Mouse (Mus musculus) midbrain, embryonic 13.5 days (tissue): Measurements from ENCODE around the gene Cdk16. TPM values are rescaled to one million over a fixed set of nuclear protein-coding genes. Genes with fewer than 3 reads are reported as not detected.

Experiments used
- ATAC-seq: fragments of 200-750 bp; cut with Nextera tagmentation; 2 replicates; pipeline ENCODE4 v1.8.0; 2017; ENCODE audit warnings: mild to moderate bottlenecking, moderate TSS enrichment, moderate library complexity
- H3K27ac ChIP-seq: fragments of 300-500 bp; sonication (generic); 2 replicates; pipeline ENCODE4 v1.5.1; 2015; ENCODE audit warnings: inconsistent platforms, mild to moderate bottlenecking, moderate library complexity
- H3K27me3 ChIP-seq: fragments of 300-500 bp; sonication (generic); 2 replicates; pipeline ENCODE4 v1.6.1; 2015; ENCODE audit warnings: mild to moderate bottlenecking, inconsistent platforms
- H3K36me3 ChIP-seq: fragments of 300-500 bp; sonication (generic); 2 replicates; pipeline ENCODE4 v1.6.1; 2015; ENCODE audit warnings: mild to moderate bottlenecking, inconsistent platforms
- H3K4me1 ChIP-seq: fragments of 300-500 bp; sonication (generic); replicated peaks from 2 replicates; pipeline ENCODE4 v1.6.1; 2015; ENCODE audit warnings: inconsistent platforms
- H3K4me2 ChIP-seq: fragments of 300-500 bp; sonication (generic); replicated peaks from 2 replicates; pipeline ENCODE4 v1.6.1; 2015; ENCODE audit warnings: moderate library complexity, mild to moderate bottlenecking, inconsistent platforms
- H3K4me3 ChIP-seq: fragments of 300-500 bp; sonication (generic); replicated peaks from 2 replicates; pipeline ENCODE4 v1.5.1; 2015; ENCODE audit warnings: mild to moderate bottlenecking, inconsistent platforms
- H3K9ac ChIP-seq: fragments of 300-500 bp; sonication (generic); replicated peaks from 2 replicates; pipeline ENCODE4 v1.6.1; 2015; ENCODE audit warnings: mild to moderate bottlenecking, inconsistent platforms
- H3K9me3 ChIP-seq: fragments of 300-500 bp; sonication (generic); 2 replicates; pipeline ENCODE4 v1.6.1; 2016; ENCODE audit warnings: mild to moderate bottlenecking, inconsistent platforms
- WGBS: fragments of 180-500 bp; shearing (Covaris S2); methylation state at CpG from one replicate; pipeline ENCODE4 v1.1.7; 2015; 5-methylcytosine and 5-hydroxymethylcytosine counted together
- polyA plus RNA-seq: library from polyadenylated mRNA; unstranded; fragments of >200 nt; fragmentation: Nextera tagmentation; extraction: Ambion mirVana; gene quantifications from 2 replicates; pipeline ENCODE4 v1.2.1, GENCODE M21; 2015

Gene Cdk16
- 112 and 128 TPM in 2 replicates for polyA plus RNA-seq

DNA sequence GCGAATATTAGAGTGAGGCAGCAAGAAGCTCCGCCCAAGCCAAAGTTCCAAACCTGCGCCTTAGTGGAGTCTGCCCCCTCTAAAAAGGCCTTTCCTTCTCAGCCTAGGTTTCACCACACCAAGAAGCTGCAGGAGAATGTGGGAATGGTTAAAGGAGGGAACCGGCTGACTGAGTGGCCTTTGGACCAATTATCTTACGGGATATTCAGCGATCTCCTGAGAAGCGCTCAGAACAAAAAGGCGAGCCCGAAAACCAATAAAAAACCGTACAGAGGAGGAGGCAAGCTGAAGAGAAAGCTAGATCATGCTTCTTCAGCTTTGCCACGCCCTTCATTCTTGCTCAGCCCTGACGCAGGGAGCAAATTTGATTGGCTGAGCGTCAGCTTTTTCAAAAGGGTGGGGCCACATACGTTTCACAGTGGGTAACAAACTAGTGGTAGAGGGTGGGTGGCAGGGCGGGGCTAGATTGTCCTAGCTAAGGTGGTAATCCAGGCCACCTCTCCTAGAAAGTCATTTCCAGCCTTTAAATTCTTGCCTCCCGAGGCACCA lies at the start of gene Cdk16:
Cdk16 (plus strand) TSS at position 436 of the 549 bp plus-strand sequence.
- Histone ChIP-seq H3K9me3 (no peaks in the 10 kb centered on the region), H3K36me3 (peaks cover 14% of the 10 kb centered on the region), H3K27me3 (no peaks in the 10 kb centered on the region), H3K4me2 (peak within 1 kb of the TSS; percentile 66), H3K9ac (peak within 1 kb of the TSS; percentile 88), H3K27ac (peak within 1 kb of the TSS; percentile 95), H3K4me1 (peaks cover 26% of the 10 kb centered on the region), H3K4me3 (peak within 1 kb of the TSS; percentile 63)
- WGBS, result 21% methylated on average over 16 of the region's 16 CpGs
- peak; percentile 87 for ATAC-seq

DNA sequence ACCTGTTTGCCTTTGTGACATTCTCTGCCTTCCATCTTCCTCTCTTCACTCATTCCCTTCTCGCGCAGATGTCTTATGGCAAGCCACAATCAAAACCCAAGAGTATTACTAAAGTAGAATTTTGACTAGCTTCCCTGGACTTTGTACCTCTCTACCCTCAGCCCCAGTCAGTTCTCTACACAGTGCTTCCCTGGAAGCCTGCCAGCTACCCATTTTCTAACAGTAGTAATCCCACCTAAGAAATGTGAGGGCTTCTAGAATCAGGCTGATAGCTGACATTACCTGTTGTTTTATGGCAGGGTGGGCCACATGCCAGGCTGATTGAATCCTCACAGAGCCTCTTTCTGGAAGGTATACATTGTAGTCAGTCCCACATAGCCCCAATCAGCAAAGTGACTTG lies 49.6 kb upstream of the Cdk16 start:
- H3K4me3 ChIP-seq, result no peak overlapping the region
- no peak overlapping the region for H3K27ac ChIP-seq
- no peak overlapping the region for H3K4me2 ChIP-seq
- WGBS, result 93% methylated on average over 2 of the region's 2 CpGs
- H3K4me1 ChIP-seq, result no peaks in the 10 kb centered on the region
- H3K9ac ChIP-seq, result no peak overlapping the region
- ATAC-seq, result no peak
- peaks cover 74% of the 10 kb centered on the region for H3K36me3 ChIP-seq
- no peaks in the 10 kb centered on the region; the same call in 1 of the 2 replicates for H3K9me3 ChIP-seq
- H3K27me3 ChIP-seq, result no peaks in the 10 kb centered on the region

DNA sequence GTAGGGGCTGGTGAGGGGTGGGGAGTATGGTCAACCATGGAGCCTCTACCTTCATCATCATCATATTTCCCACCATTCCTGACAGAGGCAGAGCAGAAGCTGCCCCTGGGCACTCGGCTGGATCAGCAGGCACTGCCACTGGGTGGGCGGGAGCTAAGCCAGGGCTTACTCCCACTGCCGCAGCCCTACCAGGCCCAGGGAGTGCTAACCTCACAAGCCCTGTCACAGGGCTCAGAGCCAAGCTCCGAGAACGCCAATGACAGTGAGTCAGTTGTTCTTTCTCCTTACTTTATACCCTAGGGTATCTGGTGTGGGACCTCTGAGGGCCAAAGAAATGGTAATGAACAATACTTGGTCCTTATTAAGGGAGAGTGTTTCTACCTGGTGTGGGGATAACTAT lies 43.0 kb upstream of the Cdk16 start:
- H3K9me3 ChIP-seq, result no peaks in the 10 kb centered on the region; the same call in 1 of the 2 replicates
- no peak for ATAC-seq
- 90% methylated on average over 5 of the region's 5 CpGs for WGBS
- H3K4me2 ChIP-seq, result no peak overlapping the region
- no peak overlapping the region for H3K4me3 ChIP-seq
- no peaks in the 10 kb centered on the region for H3K4me1 ChIP-seq
- no peak overlapping the region for H3K9ac ChIP-seq
- no peaks in the 10 kb centered on the region for H3K27me3 ChIP-seq
- H3K27ac ChIP-seq, result no peak overlapping the region
- H3K36me3 ChIP-seq, result peaks cover 87% of the 10 kb centered on the region

DNA sequence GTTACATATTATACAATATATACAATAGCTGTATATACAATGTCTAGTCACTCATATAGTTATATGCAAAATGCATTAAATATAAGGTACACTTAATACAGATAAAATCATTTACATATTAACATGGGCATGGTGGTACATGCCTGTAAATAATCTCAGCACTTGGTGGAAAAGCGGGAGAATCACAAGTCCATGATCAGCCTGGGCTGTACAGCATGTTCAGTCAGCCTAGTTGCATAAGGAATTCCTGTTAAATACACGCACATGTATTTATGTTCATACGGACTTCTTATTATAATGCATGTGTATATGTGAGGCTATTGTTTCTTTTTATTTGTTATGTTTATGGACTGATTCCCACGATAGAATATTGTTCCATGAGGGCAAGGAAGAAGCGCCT lies 30.2 kb upstream of the Cdk16 start:
- Histone ChIP-seq H3K27me3 (no peaks in the 10 kb centered on the region), H3K4me3 (peak overlapping the region; percentile 46), H3K36me3 (no peaks in the 10 kb centered on the region), H3K9ac (no peak overlapping the region), H3K27ac (no peak overlapping the region), H3K4me1 (peaks cover 5% of the 10 kb centered on the region; the same call in 1 of the 2 replicates), H3K4me2 (peak overlapping the region; percentile 72), H3K9me3 (no peaks in the 10 kb centered on the region)
- 36% methylated on average over 5 of the region's 5 CpGs for WGBS
- peak; percentile 0; the same call in 1 of the 2 replicates for ATAC-seq

DNA sequence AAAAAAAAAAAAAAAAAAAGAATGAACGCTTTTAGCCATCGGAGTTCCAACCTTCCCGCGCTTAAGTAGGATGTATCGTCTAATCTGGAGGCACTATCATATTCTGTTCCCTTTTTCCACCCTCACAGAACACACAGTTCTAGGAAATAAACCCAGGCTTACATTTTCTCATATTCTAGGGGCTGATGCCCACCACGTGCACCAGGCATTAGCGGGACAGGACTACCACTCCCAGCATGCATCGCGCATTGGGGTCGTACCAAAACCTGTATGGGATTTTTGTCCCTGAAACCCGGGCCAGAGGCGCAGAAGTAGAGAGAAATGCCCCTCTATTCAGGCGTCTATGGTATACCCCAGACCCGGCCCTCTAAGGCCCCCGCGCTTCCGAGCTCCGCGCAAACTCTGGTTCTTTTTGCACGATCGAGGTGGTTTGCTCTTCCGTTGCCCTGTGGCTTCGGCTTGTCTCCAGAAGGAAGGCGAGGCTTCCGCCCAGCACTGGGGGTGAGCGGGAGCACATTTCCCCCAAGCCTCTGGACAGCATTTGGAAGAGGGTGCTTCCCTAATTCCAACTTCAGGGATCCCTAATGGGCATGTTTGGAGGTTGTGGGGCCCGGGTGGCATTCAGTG lies 29.6 kb upstream of the Cdk16 start, which contains the start of gene Uba1:
Uba1 (plus strand) TSS at position 301 of the 627 bp plus-strand sequence.
- Histone ChIP-seq H3K9me3 (no peaks in the 10 kb centered on the region), H3K27ac (no peak within 1 kb of the TSS; the same call in 1 of the 2 replicates), H3K9ac (peak within 1 kb of the TSS; percentile 55), H3K4me2 (peak within 1 kb of the TSS; percentile 72), H3K4me1 (peaks cover 5% of the 10 kb centered on the region; the same call in 1 of the 2 replicates), H3K36me3 (no peaks in the 10 kb centered on the region), H3K4me3 (peak within 1 kb of the TSS; percentile 46), H3K27me3 (no peaks in the 10 kb centered on the region)
- 25% methylated on average over 27 of the region's 27 CpGs for WGBS
- ATAC-seq, result peak; percentile 81

DNA sequence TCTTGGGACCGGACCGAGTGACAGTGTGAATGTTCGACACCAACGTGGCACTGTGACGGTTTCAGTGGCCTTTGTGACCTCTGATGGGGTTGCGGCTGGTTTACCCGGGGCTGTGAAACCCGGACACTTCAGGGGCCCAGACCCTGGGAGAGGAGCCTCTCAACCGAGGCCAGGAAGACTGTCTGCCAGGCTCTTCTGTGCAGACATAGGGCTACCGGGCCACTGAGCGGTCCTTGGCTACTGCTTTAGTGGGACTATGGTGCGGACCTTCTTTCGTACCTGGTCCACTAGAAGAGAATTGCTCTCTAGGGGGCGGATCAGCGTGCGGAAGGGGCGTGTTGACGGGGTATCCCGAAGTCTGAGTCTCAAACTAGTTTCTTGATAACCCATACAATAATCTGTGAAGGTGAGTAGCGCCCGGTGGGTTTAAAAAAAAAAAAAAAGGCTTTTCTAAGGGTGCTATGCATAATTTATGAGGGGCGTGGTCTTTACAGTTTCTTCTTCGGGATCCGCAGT lies 28.8 kb upstream of the Cdk16 start:
- H3K4me1 ChIP-seq, result peaks cover 5% of the 10 kb centered on the region; the same call in 1 of the 2 replicates
- peak overlapping the region; percentile 25; the same call in 1 of the 2 replicates for H3K9ac ChIP-seq
- no peaks in the 10 kb centered on the region for H3K27me3 ChIP-seq
- H3K27ac ChIP-seq, result no peak overlapping the region
- ATAC-seq, result no peak
- peak overlapping the region; percentile 72 for H3K4me2 ChIP-seq
- WGBS, result 17% methylated on average over 24 of the region's 24 CpGs
- no peaks in the 10 kb centered on the region for H3K36me3 ChIP-seq
- no peaks in the 10 kb centered on the region for H3K9me3 ChIP-seq
- peak overlapping the region; percentile 46 for H3K4me3 ChIP-seq

DNA sequence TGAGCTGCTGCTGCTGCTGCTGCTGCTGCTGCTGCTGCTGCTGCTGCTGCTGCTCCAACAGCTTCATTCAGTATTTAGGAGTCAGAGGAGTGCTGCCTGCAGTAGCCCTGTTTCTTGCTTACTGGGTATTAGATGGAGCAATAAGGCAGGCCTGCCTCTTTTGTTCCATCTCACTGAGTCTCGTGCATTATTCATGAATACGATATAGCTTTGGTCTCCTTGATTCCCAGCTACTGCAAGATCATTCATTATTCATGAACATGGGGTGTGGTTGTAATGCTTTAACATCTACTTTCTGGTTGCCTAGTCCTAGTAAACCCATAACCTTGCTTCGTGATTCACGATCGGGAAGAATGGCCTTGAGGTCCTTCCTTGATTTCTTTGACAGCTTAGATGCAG lies 25.4 kb upstream of the Cdk16 start:
- 31% methylated on average over 5 of the region's 5 CpGs for WGBS
- Histone ChIP-seq H3K9ac (no peak overlapping the region), H3K4me3 (peak overlapping the region; percentile 66; the same call in 1 of the 2 replicates)

DNA sequence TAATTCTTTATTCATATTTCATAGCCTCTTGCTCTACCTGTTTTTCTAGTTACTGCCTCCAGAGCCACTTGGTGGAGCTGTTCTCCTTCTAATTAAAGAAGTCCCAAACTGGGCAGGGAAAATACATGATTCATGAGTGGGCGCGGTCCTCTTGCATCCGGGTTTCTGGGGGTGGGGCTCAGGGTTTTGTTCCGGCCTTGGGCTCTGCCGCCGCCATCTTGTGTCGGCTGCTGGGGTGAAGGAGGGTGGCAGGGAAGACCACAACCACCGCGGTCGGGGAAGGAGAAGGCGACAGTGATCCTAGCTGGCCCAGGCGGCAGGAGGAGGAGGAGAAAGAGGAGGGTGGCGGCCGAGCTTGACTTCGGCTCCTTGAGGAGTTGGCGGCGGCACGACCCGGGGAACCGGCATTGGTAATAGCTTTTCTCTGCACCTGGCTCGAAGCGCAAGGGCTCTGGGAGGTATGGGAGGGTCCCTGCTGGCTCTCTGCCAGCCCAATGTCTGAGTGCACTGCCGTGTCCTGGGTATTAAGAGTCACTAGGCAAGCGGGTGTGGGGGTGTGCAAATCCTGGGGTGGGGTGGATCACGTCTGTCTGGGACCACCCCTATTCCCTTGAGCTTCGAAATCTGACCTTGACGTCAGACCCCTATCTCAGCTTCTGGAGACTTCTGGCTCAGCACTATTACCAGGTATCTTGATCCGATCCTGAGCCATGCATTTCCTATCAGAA lies 24.9 kb upstream of the Cdk16 start:
- Histone ChIP-seq H3K27me3 (no peaks in the 10 kb centered on the region), H3K27ac (peak overlapping the region; percentile 90), H3K9ac (peak overlapping the region; percentile 82), H3K4me1 (peaks cover 35% of the 10 kb centered on the region), H3K36me3 (peaks cover 9% of the 10 kb centered on the region; the same call in 1 of the 2 replicates), H3K4me3 (peak overlapping the region; percentile 66), H3K9me3 (no peaks in the 10 kb centered on the region), H3K4me2 (peak overlapping the region; percentile 62)
- 17% methylated on average over 28 of the region's 28 CpGs for WGBS
- peak; percentile 89 for ATAC-seq

More for the DNA sequence above, 25.4 kb upstream of the Cdk16 start:
- no peaks in the 10 kb centered on the region for H3K27me3 ChIP-seq
- peak; percentile 78 for ATAC-seq
- 0 out of 2 replicates have a peak, but pooled peaks cover 3% of the 10 kb centered on the region for H3K36me3 ChIP-seq
- peak overlapping the region; percentile 89 for H3K27ac ChIP-seq
- peaks cover 35% of the 10 kb centered on the region for H3K4me1 ChIP-seq
- H3K4me2 ChIP-seq, result peak overlapping the region; percentile 31
- H3K9me3 ChIP-seq, result no peaks in the 10 kb centered on the region

DNA sequence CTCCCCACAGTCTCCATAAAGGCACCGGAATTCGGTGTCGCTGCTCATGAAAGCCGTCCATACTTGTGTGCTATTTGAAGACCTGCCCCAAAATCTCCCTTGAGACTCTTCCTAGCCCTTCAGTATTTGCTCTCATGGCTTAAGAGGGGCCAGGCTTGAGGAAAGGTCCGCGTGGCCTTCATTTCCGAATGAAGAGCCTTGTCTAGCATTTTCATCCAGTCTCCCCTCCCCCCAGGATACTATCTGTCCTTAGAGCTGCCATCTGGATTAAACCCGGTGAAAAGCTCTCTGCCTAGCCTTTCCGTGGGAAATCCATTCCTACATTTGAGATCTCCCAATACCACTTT lies 24.3 kb upstream of the Cdk16 start:
- Histone ChIP-seq H3K4me1 (peaks cover 35% of the 10 kb centered on the region), H3K27ac (peak overlapping the region; percentile 90), H3K27me3 (no peaks in the 10 kb centered on the region), H3K9me3 (no peaks in the 10 kb centered on the region), H3K9ac (peak overlapping the region; percentile 82), H3K36me3 (peaks cover 14% of the 10 kb centered on the region), H3K4me3 (peak overlapping the region; percentile 66), H3K4me2 (peak overlapping the region; percentile 62)
- 25% methylated on average over 9 of the region's 9 CpGs for WGBS
- ATAC-seq, result no peak

DNA sequence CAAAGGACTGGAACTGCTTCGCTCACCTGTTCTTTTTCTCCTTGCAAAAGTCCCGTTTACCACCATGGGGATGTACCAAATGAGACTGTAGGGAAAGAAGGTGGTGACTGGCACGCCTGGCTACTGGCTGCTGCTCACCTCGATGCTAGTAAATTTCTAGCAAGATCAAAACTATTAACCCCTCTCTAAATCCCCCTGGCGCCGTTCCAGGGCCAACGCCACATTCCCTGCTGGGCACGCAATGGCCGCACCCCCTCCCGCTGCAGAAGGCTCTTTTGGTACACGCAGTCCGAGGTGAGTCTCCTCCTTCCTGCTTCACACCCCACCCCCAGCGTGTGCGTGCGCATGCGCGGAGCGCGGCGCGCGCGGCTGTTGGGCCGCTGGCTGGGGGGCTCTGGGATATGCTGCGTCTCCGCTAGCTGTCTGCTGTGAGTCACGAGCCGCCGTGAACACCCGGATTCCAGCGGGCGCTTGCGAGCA lies 354 bp downstream of the Cdk16 start:
- peak; percentile 94 for ATAC-seq
- WGBS, result 31% methylated on average over 33 of the region's 33 CpGs
- H3K4me3 ChIP-seq, result peak overlapping the region; percentile 63

DNA sequence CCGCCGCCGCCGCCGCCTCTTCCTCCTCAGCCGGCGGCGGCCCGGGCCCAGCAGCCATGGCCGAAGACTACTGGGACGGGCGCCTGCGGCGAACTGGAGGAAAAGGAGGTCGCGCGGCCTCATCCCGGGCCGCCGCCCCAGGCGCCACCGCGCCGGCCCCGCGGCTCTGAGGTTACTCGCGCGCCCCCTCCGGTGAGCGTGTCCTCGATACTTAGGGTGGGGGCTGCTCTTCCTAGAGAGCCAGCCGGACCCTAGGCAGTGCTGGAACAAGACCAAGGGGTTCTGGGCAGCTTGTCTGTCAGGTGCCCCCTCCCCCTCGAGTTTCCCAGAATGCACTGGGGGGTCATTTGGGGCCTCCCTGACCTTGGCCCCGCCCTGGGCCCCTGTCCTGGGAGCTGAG lies 861 bp downstream of the Cdk16 start:
- WGBS, result 24% methylated on average over 30 of the region's 35 CpGs
- H3K9ac ChIP-seq, result peak overlapping the region; percentile 88
- H3K27me3 ChIP-seq, result no peaks in the 10 kb centered on the region

More for the DNA sequence above, 354 bp downstream of the Cdk16 start:
- Histone ChIP-seq H3K4me2 (peak overlapping the region; percentile 66), H3K4me1 (peaks cover 26% of the 10 kb centered on the region), H3K36me3 (peaks cover 10% of the 10 kb centered on the region), H3K9ac (peak overlapping the region; percentile 88), H3K9me3 (no peaks in the 10 kb centered on the region), H3K27ac (peak overlapping the region; percentile 95), H3K27me3 (no peaks in the 10 kb centered on the region)

More for the DNA sequence above, 861 bp downstream of the Cdk16 start:
- Histone ChIP-seq H3K9me3 (no peaks in the 10 kb centered on the region), H3K4me3 (peak overlapping the region; percentile 63), H3K27ac (peak overlapping the region; percentile 95), H3K36me3 (peaks cover 11% of the 10 kb centered on the region), H3K4me1 (peaks cover 26% of the 10 kb centered on the region), H3K4me2 (peak overlapping the region; percentile 66)
- ATAC-seq, result peak; percentile 74
